Mouse (Mus musculus) thymus, postnatal 36 days (tissue): ENCODE results near the gene Glis1.

Experiments used
- DNase-seq, 2 experiments: peaks; one replicate each; pipeline ENCODE4 v3.0.0; 2022; ENCODE audit warnings: mixed read lengths in 2 of 2

Glis1 gene

GRCm38 (mm10) chr4:107520816-107521215 lies 86.4 kb downstream of the Glis1 start:
- no peak for DNase-seq

- no peak for DNase-seq
Measured at GRCm38 (mm10) chr4:107523607-107524151, 89.3 kb downstream of the Glis1 start.

GRCm38 (mm10) chr4:107535126-107535525 lies 100.7 kb downstream of the Glis1 start:
- no peak for DNase-seq

GRCm38 (mm10) chr4:107538116-107538515 lies 103.7 kb downstream of the Glis1 start:
- no peak for DNase-seq

- DNase-seq = no peak
Measured at GRCm38 (mm10) chr4:107538561-107538960, 104.2 kb downstream of the Glis1 start.

- no peak for DNase-seq
Measured at GRCm38 (mm10) chr4:107539021-107539420, 104.6 kb downstream of the Glis1 start.

- no peak for DNase-seq
Measured at GRCm38 (mm10) chr4:107541821-107542220, 107.4 kb downstream of the Glis1 start.

GRCm38 (mm10) chr4:107544843-107545242 lies 110.5 kb downstream of the Glis1 start:
- DNase-seq = no peak

- DNase-seq = no peak
Measured at GRCm38 (mm10) chr4:107545726-107546125, 111.3 kb downstream of the Glis1 start.

- DNase-seq = no peak
Measured at GRCm38 (mm10) chr4:107546525-107546924, 112.1 kb downstream of the Glis1 start.

- DNase-seq = no peak
Measured at GRCm38 (mm10) chr4:107550096-107550495, 115.7 kb downstream of the Glis1 start.

- DNase-seq = no peak
Measured at GRCm38 (mm10) chr4:107550546-107550945, 116.2 kb downstream of the Glis1 start.

- no peak for DNase-seq
Measured at GRCm38 (mm10) chr4:107552696-107553095, 118.3 kb downstream of the Glis1 start.

GRCm38 (mm10) chr4:107553774-107554173 lies 119.4 kb downstream of the Glis1 start:
- no peak for DNase-seq

GRCm38 (mm10) chr4:107558801-107559200 lies 124.4 kb downstream of the Glis1 start:
- no peak for DNase-seq

GRCm38 (mm10) chr4:107561056-107561455 lies 126.7 kb downstream of the Glis1 start:
- DNase-seq = no peak

- DNase-seq = no peak
Measured at GRCm38 (mm10) chr4:107568159-107568558, 133.8 kb downstream of the Glis1 start.

- no peak for DNase-seq
Measured at GRCm38 (mm10) chr4:107568881-107569443, 134.6 kb downstream of the Glis1 start.

GRCm38 (mm10) chr4:107570329-107571014 lies 136.1 kb downstream of the Glis1 start:
- DNase-seq = no peak

GRCm38 (mm10) chr4:107575781-107576180 lies 141.4 kb downstream of the Glis1 start:
- no peak for DNase-seq

- DNase-seq = no peak
Measured at GRCm38 (mm10) chr4:107576742-107577141, 142.4 kb downstream of the Glis1 start.

GRCm38 (mm10) chr4:107577146-107577839 lies 142.9 kb downstream of the Glis1 start:
- no peak for DNase-seq

- no peak for DNase-seq
Measured at GRCm38 (mm10) chr4:107580883-107581282, 146.5 kb downstream of the Glis1 start.

GRCm38 (mm10) chr4:107586391-107586790 lies 152.0 kb downstream of the Glis1 start:
- no peak for DNase-seq
